Mouse (Mus musculus): ENCODE measurements at regions not wholly inside any gene's neighbourhood (a gene's known extent, or its start where the extent isn't known, plus 50 kb on each side); places are given as distances from the start of the nearest gene placed in this dataset.
"Not testable (repeated sequence)": the region's sequence is repeated elsewhere in the genome, so short reads cannot be mapped to it uniquely, and the experiment has no call there.

- DNase-seq (ENCODE audit: low spot score), result not testable (repeated sequence)
Measured at GRCm38 (mm10) chr8:34628221-34628620, 516.7 kb upstream of the Gm10131 start.

GRCm38 (mm10) chr8:34625670-34626069 lies 514.1 kb upstream of the Gm10131 start:
- no peak for DNase-seq (ENCODE audit: low spot score)

GRCm38 (mm10) chr8:34623783-34624182 lies 512.2 kb upstream of the Gm10131 start:
- DNase-seq (ENCODE audit: low spot score), result no peak

GRCm38 (mm10) chr8:34622177-34623114 lies 510.9 kb upstream of the Gm10131 start:
- DNase-seq (ENCODE audit: low spot score), result peak; percentile 73

- DNase-seq (ENCODE audit: low spot score), result no peak
Measured at GRCm38 (mm10) chr8:34618046-34618445, 506.5 kb upstream of the Gm10131 start.

GRCm38 (mm10) chr8:34614987-34615386 lies 503.4 kb upstream of the Gm10131 start:
- no peak for DNase-seq (ENCODE audit: low spot score)

GRCm38 (mm10) chr8:34614031-34614526 lies 502.5 kb upstream of the Gm10131 start:
- no peak for DNase-seq (ENCODE audit: low spot score)

GRCm38 (mm10) chr8:34613138-34613537 lies 501.6 kb upstream of the Gm10131 start:
- no peak for DNase-seq (ENCODE audit: low spot score)

- no peak for DNase-seq (ENCODE audit: low spot score)
Measured at GRCm38 (mm10) chr8:34612396-34612795, 500.9 kb upstream of the Gm10131 start.

- no peak for DNase-seq (ENCODE audit: low spot score)
Measured at GRCm38 (mm10) chr8:34610186-34610585, 498.6 kb upstream of the Gm10131 start.

- DNase-seq (ENCODE audit: low spot score), result no peak
Measured at GRCm38 (mm10) chr8:34607426-34607825, 495.9 kb upstream of the Gm10131 start.

- no peak for DNase-seq (ENCODE audit: low spot score)
Measured at GRCm38 (mm10) chr8:34605031-34605430, 493.5 kb upstream of the Gm10131 start.

- DNase-seq (ENCODE audit: low spot score), result no peak
Measured at GRCm38 (mm10) chr8:34604581-34604980, 493.0 kb upstream of the Gm10131 start.

GRCm38 (mm10) chr8:34601426-34601953 lies 490.0 kb upstream of the Gm10131 start:
- DNase-seq (ENCODE audit: low spot score), result no peak

GRCm38 (mm10) chr8:34600880-34601279 lies 489.3 kb upstream of the Gm10131 start:
- no peak for DNase-seq (ENCODE audit: low spot score)

- DNase-seq (ENCODE audit: low spot score), result no peak
Measured at GRCm38 (mm10) chr8:34596593-34596992, 485.1 kb upstream of the Gm10131 start.

- DNase-seq (ENCODE audit: low spot score), result no peak
Measured at GRCm38 (mm10) chr8:34590976-34591749, 479.6 kb upstream of the Gm10131 start.

GRCm38 (mm10) chr8:34578043-34578442 lies 466.5 kb upstream of the Gm10131 start:
- DNase-seq (ENCODE audit: low spot score), result peak; percentile 54

GRCm38 (mm10) chr8:34574009-34574408 lies 462.5 kb upstream of the Gm10131 start:
- DNase-seq (ENCODE audit: low spot score), result no peak

GRCm38 (mm10) chr8:34573007-34573881 lies 461.7 kb upstream of the Gm10131 start:
- DNase-seq (ENCODE audit: low spot score), result peak; percentile 61

GRCm38 (mm10) chr8:34571736-34572135 lies 460.2 kb upstream of the Gm10131 start:
- no peak for DNase-seq (ENCODE audit: low spot score)
